Mouse (Mus musculus) thymus, postnatal 36 days (tissue): ENCODE measurements around the gene Kpnb1.
"Not testable (repeated sequence)": the region's sequence is repeated elsewhere in the genome, so short reads cannot be mapped to it uniquely, and the experiment has no call there.

Experiments
- DNase-seq, 2 experiments: peaks; one replicate each; pipeline ENCODE4 v3.0.0; 2022; ENCODE audit warnings: mixed read lengths in 2 of 2

The Kpnb1 gene

GRCm38 (mm10) chr11:97187764-97188642 is at the start of gene Kpnb1:
Gene Kpnb1 (minus strand): TSS chr11:97187881.
- DNase-seq: peak; percentile 97 to 100

GRCm38 (mm10) chr11:97232436-97232835 is 44.8 kb upstream of the Kpnb1 start:
- no peak for DNase-seq

DNA sequence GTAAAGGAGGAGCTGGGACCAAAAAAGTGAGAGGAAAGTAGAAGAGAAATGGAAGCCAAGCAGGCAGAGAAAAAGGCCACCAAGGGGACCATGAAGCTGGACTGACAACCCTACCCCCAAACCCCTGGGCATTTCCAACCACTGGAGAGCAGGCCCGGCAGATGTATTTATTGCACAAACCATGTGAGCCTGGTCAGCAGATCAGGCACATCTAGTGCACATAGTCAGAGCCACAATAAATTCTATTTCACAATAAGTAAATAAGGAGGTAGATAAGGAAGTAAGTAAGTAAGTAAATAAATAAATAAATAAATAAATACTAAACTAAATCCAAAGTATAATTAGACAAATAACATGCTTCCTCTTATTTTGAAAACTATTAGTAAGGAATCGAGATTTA is 41.7 kb upstream of the Kpnb1 start:
- DNase-seq: no peak

- no peak for DNase-seq
These were observed 41.3 kb upstream of the Kpnb1 start for GRCm38 (mm10) chr11:97228985-97229384.

DNA sequence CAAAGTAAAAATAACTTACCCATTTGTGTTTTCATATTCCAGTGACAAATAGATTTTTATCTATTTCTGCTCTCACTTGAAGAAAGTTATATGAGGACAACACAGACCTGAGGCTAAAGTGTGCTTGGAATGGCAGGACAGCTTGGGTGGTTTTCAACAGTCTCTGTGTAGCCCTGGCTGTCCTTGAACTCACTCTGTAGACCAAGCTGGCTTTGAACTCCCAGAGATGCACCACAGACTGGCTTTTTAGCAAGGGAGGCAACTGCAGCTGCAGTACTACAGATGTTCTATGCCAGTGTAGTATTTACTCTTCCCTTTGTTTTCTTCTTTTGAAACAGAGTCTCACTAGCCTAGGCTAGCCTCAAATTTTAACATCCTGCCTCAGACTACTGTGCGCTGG is 38.5 kb upstream of the Kpnb1 start:
- DNase-seq: no peak

GRCm38 (mm10) chr11:97223485-97223884 is 35.8 kb upstream of the Kpnb1 start:
- no peak for DNase-seq

DNA sequence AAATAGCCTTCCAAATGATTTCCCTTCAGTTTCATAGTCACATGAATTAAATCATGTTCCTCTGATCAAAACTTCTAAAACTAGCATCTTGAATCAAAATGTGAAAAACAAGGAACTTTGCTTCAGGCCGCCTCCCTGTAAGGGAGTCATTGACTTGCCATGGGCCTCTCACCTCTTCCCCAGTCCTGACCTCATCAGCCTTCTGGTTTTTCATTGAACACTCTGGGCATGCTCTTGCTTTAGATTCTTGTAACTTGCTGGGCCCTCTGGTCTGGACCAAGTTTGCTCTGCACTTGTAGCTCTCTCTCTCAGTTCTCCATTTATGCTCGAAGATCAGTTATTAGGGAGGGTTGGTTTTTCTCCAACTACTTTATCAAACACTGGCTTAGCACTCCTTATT is 33.9 kb upstream of the Kpnb1 start:
- no peak for DNase-seq

GRCm38 (mm10) chr11:97220211-97220610 is 32.5 kb upstream of the Kpnb1 start:
- no peak for DNase-seq

DNA sequence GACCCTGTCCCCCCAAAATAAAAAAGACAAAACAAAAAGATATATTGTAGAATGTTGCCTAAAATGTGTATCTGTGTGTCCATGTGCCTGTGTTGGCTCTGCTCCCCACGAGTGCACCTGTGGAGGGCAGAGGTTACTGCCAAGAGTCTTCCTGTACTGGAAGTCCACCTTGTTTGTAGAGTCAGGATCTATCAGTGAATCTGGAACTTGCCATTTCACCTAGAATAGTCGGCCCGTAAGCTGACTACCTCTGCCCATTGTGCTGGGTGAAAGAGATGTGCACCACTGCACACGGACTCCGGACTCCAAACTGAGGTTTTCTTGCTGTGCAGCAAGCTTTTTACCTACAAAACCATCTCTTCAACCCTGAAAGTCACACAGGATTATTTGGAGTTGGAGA is 26.7 kb upstream of the Kpnb1 start:
- DNase-seq: no peak

DNA sequence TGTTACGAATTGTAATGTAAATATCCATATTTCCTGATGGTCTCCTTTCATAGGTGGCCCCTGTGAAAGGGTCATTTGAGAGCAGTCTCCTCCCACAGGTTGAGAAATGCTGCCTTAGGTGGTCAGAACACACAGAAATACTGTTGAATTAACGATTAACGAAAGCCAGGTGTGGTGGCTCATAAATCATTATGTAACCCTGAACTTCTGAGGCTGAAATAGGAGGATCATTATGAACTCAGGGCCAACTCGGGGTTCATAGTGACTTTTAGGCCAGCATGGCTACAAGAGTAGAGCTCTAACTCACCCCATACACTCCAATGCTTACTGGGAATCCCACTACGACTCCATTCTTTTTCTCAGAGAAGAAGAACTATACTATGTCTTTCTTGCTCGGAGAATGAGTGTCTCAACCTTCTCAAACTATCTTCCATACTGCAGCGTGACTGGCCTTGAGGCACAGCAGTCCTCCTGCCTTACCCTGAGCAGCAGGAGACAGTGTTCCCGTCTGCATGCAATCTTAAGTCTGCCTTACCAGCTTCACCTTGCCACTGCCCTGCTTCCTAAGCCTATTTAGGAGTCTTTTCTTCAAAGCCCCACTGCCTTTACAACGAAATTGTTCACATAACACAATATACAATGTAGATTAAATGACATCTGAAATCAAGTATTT is 23.2 kb upstream of the Kpnb1 start:
- DNase-seq: no peak

- DNase-seq: no peak
These were observed 19.3 kb upstream of the Kpnb1 start for GRCm38 (mm10) chr11:97207011-97207422.

- no peak for DNase-seq
These were observed 11.8 kb upstream of the Kpnb1 start for GRCm38 (mm10) chr11:97199519-97199918.

DNA sequence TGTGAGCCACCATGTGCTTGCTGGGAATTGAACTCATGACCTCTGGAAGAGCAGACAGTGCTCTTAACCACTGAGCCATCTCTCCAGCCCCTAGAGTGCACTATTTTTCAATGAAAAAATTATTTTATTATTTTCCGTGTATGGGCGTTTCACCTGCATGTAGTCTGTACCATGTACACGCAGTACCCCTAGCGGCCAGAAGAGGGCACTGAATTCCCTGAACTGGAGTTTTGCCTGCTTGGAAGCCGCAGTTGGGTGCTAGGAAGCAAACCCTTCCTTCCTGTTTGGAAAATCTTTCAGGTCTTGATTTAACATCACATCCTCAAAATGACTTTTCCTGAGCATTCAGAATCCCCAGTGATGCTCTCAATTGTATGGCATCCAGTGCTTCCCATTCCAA is 10.9 kb upstream of the Kpnb1 start:
- peak; percentile 60 to 71 for DNase-seq

DNA sequence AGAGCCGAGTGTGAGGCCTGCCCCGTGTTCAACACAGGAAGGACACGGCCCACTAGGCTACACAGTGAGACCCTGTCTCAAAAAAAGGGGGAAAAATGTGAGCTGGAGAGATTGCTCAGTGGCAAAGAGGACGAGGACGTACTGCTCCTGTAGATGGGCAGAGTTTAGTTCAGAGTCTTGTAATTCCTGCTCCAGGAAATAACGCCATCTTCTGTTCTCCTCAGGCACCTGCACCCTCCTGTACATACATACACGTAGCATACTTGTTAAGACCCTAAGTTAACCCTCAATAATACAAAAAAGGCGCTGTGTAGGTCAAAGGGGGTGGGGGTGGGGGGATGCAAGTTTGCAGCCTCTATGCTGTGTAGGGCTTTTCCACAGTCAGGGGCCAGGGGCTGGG is 9.3 kb upstream of the Kpnb1 start:
- no peak for DNase-seq

DNA sequence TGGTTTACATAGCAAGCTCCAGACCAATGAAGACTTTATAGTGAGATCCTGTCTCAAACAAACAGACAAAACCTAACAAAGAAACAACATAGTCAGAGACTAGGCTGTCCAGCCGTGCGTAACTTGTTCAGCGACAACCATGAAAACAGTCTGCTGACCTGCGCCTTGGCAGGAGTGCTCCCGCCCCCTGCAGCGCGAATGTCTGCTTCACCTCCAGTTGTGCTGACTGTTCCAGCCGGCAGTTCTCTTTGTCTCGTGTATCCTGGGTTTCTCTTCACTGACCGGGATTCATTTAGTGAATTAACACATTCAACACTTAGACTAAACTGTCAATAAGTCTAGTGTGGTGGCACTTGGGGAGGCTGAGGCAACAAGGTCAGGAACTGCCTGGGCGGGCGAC is 8.9 kb upstream of the Kpnb1 start:
- no peak for DNase-seq

DNA sequence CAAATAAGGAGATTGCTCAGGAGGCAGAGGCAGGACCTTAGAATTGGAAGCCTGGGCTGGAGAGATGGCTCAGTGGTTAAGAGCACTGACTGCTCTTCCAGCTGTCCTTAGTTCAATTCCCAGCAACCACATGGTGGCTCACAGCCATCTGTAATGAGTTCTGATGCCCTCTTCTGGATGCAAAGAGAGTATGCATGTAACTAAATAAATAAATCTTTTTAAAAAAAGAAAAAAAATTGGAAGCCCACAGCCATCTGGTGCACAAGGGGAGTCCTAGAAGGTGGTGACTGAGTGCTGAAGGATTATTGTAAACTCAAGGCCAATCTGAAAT is 4.9 kb upstream of the Kpnb1 start:
- no peak for DNase-seq

- no peak for DNase-seq
These were observed 4.4 kb upstream of the Kpnb1 start for GRCm38 (mm10) chr11:97191915-97192620.

DNA sequence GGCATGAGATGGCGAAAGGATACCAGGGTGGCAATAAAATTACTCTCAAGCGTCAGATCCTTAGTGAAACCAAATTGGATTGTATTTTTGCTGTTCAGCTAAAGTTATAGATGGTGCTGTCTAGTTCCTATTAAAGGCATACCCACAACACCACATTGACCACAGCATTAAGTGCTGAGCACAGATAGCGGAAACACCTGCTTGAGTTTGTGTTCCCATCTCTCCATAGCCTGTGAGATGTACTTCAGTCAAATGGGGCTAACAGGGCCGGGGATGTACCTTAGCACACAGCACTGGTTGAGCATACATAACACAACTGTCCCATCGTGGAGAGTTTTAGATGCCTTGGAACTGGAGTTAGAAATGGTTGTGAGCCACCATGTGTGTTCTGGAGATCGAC is 3.3 kb upstream of the Kpnb1 start:
- no peak for DNase-seq

DNA sequence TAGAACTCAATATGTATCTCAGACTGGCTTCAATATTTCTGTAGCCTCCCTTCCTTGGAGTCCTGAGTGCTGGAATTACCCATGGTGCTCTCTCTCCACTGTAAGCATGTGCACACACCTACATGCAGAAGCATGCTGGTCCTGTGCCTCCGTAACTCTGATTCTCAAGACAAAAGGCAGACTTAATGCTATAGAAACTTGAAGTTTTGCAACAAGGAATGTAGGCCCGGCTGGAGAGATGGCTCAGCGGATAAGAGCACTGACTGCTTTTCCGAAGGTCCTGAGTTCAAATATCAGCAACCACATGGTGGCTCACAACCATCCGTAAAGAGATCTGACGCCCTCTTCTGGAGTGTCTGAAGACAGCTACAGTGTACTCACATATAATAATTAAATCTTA is 2.0 kb upstream of the Kpnb1 start:
- not testable (repeated sequence) for DNase-seq

- DNase-seq: no peak
These were observed 1.6 kb upstream of the Kpnb1 start for GRCm38 (mm10) chr11:97189231-97189630.

- DNase-seq: no peak
These were observed 918 bp upstream of the Kpnb1 start for GRCm38 (mm10) chr11:97188643-97188955.

- DNase-seq: peak; percentile 99
These were observed 526 bp downstream of the Kpnb1 start for GRCm38 (mm10) chr11:97186947-97187763.
